Mouse (Mus musculus): Measurements from ENCODE around the gene Zfp799.

- no peak for TF ChIP-seq EP300 (IDR thresholded peaks at IDR 0.05; ENCODE audit: low read depth)
- TF ChIP-seq CTCF (IDR thresholded peaks at IDR 0.05; ENCODE audit: low read depth) = no peak
These were observed 42.6 kb upstream of the Zfp799 start for GRCm38 (mm10) chr17:32872696-32873095.

Data from heart, postnatal 0 days (tissue).